Mouse (Mus musculus): ENCODE results near the gene Ift74. TPM values are rescaled to one million over a fixed set of nuclear protein-coding genes. Genes with fewer than 3 reads are reported as not detected.
A peak's percentile ranks its signal among the peaks of the same experiment; 100 is the strongest.

Gene Ift74
- polyA plus RNA-seq, 1 experiment, result 53.7 TPM

GRCm38 (mm10) chr4:94737326-94738295 is 123.3 kb downstream of the Ift74 start:
- no peaks in the 10 kb centered on the region for H3K27me3 ChIP-seq (ENCODE audit: control insufficient read depth, insufficient read depth, low read length)
- H3K4me3 ChIP-seq (ENCODE audit: control insufficient read depth, low read depth, low read length), result no peak overlapping the region
- TF ChIP-seq POLR2A (IDR thresholded peaks at IDR 0.05; ENCODE audit: control insufficient read depth, low read depth, low read length) (no peak), CTCF (IDR thresholded peaks at IDR 0.05; ENCODE audit: control insufficient read depth, insufficient read depth, insufficient replicate concordance, low read depth, low read length) (no peak)
- no peaks in the 10 kb centered on the region for H3K36me3 ChIP-seq (ENCODE audit: control insufficient read depth, insufficient read depth, low read length)
- H3K27ac ChIP-seq (ENCODE audit: control insufficient read depth, insufficient read depth, low read depth, low read length), result no peak overlapping the region
- H3K4me1 ChIP-seq (ENCODE audit: control insufficient read depth, insufficient read depth, low read length), result 0 out of 2 replicates have a peak, but pooled peaks cover 2% of the 10 kb centered on the region

- no peaks in the 10 kb centered on the region for H3K36me3 ChIP-seq (ENCODE audit: control insufficient read depth, insufficient read depth, low read length)
- H3K27ac ChIP-seq (ENCODE audit: control insufficient read depth, insufficient read depth, low read depth, low read length), result no peak within 1 kb of the TSS
- TF ChIP-seq POLR2A (IDR thresholded peaks at IDR 0.05; ENCODE audit: control insufficient read depth, low read depth, low read length) (no peak), CTCF (IDR thresholded peaks at IDR 0.05; ENCODE audit: control insufficient read depth, insufficient read depth, insufficient replicate concordance, low read depth, low read length) (no peak)
- no peaks in the 10 kb centered on the region for H3K27me3 ChIP-seq (ENCODE audit: control insufficient read depth, insufficient read depth, low read length)
- H3K4me3 ChIP-seq (ENCODE audit: control insufficient read depth, low read depth, low read length), result peak within 1 kb of the TSS; percentile 25
- H3K4me1 ChIP-seq (ENCODE audit: control insufficient read depth, insufficient read depth, low read length), result 0 out of 2 replicates have a peak, but pooled peaks cover 2% of the 10 kb centered on the region
These were observed 124.8 kb downstream of the Ift74 start, which contains the start of gene Tek for GRCm38 (mm10) chr4:94738838-94739731. Tek (plus strand) TSS chr4:94739289.

GRCm38 (mm10) chr4:94741824-94742223 is 127.5 kb downstream of the Ift74 start:
- H3K4me1 ChIP-seq (ENCODE audit: control insufficient read depth, insufficient read depth, low read length), result 0 out of 2 replicates have a peak, but pooled peaks cover 2% of the 10 kb centered on the region
- TF ChIP-seq CTCF (IDR thresholded peaks at IDR 0.05; ENCODE audit: control insufficient read depth, insufficient read depth, insufficient replicate concordance, low read depth, low read length), result no peak
- no peak for TF ChIP-seq POLR2A (IDR thresholded peaks at IDR 0.05; ENCODE audit: control insufficient read depth, low read depth, low read length)
- no peak overlapping the region for H3K27ac ChIP-seq (ENCODE audit: control insufficient read depth, insufficient read depth, low read depth, low read length)
- no peaks in the 10 kb centered on the region for H3K27me3 ChIP-seq (ENCODE audit: control insufficient read depth, insufficient read depth, low read length)
- H3K4me3 ChIP-seq (ENCODE audit: control insufficient read depth, low read depth, low read length), result no peak overlapping the region
- H3K36me3 ChIP-seq (ENCODE audit: control insufficient read depth, insufficient read depth, low read length), result no peaks in the 10 kb centered on the region

Other genes with a start within 250 kb of the Ift74 start
- 0.25 and 0.75 TPM in 2 replicates for gene Gm10306, start 57.9 kb upstream of the Ift74 start, polyA plus RNA-seq (2012; rRNA removed)
- gene Caap1, start 57.7 kb upstream of the Ift74 start, polyA plus RNA-seq (2012; rRNA removed), result 2.2 and 3.7 TPM in 2 replicates
- gene Plaa, start 11.2 kb upstream of the Ift74 start, polyA plus RNA-seq (2012; rRNA removed), result 14.1 and 16.3 TPM in 2 replicates
- gene Lrrc19, start 35.7 kb downstream of the Ift74 start, polyA plus RNA-seq (2012; rRNA removed), result not detected in 2 replicates
- gene Tek, start 124.8 kb downstream of the Ift74 start, polyA plus RNA-seq (2012; rRNA removed), result 0.78 and 1.3 TPM in 2 replicates